Mouse (Mus musculus): ENCODE data around the gene Rassf3.

Rassf3 gene

GRCm38 (mm10) chr10:121429981-121430682, 46.0 kb downstream of the Rassf3 start:
- no peak for DNase-seq (ENCODE audit: low spot score)

GRCm38 (mm10) chr10:121429581-121429980, 46.6 kb downstream of the Rassf3 start:
- no peak for DNase-seq (ENCODE audit: low spot score)

GRCm38 (mm10) chr10:121429089-121429488, 47.1 kb downstream of the Rassf3 start:
- DNase-seq (ENCODE audit: low spot score), result no peak

- no peak for DNase-seq (ENCODE audit: low spot score)
Measured at GRCm38 (mm10) chr10:121428011-121428711, 48.0 kb downstream of the Rassf3 start.

- peak; percentile 69 for DNase-seq (ENCODE audit: low spot score)
Measured at GRCm38 (mm10) chr10:121427136-121427535, 49.0 kb downstream of the Rassf3 start.

GRCm38 (mm10) chr10:121426458-121427070, 49.6 kb downstream of the Rassf3 start:
- no peak for DNase-seq (ENCODE audit: low spot score)

- DNase-seq (ENCODE audit: low spot score), result no peak
Measured at GRCm38 (mm10) chr10:121425506-121426025, 50.6 kb downstream of the Rassf3 start.

- no peak for DNase-seq (ENCODE audit: low spot score)
Measured at GRCm38 (mm10) chr10:121425079-121425478, 51.1 kb downstream of the Rassf3 start.

- DNase-seq (ENCODE audit: low spot score), result no peak
Measured at GRCm38 (mm10) chr10:121424455-121424854, 51.7 kb downstream of the Rassf3 start.

GRCm38 (mm10) chr10:121423541-121424349, 52.4 kb downstream of the Rassf3 start:
- DNase-seq (ENCODE audit: low spot score), result no peak

GRCm38 (mm10) chr10:121422294-121422693, 53.9 kb downstream of the Rassf3 start:
- no peak for DNase-seq (ENCODE audit: low spot score)

GRCm38 (mm10) chr10:121421657-121422290, 54.4 kb downstream of the Rassf3 start:
- DNase-seq (ENCODE audit: low spot score), result no peak

GRCm38 (mm10) chr10:121421023-121421422, 55.1 kb downstream of the Rassf3 start:
- DNase-seq (ENCODE audit: low spot score), result no peak

- DNase-seq (ENCODE audit: low spot score), result no peak
Measured at GRCm38 (mm10) chr10:121419640-121420470, 56.3 kb downstream of the Rassf3 start.

GRCm38 (mm10) chr10:121418835-121419234, 57.3 kb downstream of the Rassf3 start:
- no peak for DNase-seq (ENCODE audit: low spot score)

- DNase-seq (ENCODE audit: low spot score), result no peak
Measured at GRCm38 (mm10) chr10:121414127-121414526, 62.0 kb downstream of the Rassf3 start.

- DNase-seq (ENCODE audit: low spot score), result no peak
Measured at GRCm38 (mm10) chr10:121412824-121413223, 63.3 kb downstream of the Rassf3 start.

- no peak for DNase-seq (ENCODE audit: low spot score)
Measured at GRCm38 (mm10) chr10:121411721-121412455, 64.3 kb downstream of the Rassf3 start.

GRCm38 (mm10) chr10:121409717-121410116, 66.4 kb downstream of the Rassf3 start:
- no peak for DNase-seq (ENCODE audit: low spot score)

- no peak for DNase-seq (ENCODE audit: low spot score)
Measured at GRCm38 (mm10) chr10:121403946-121404345, 72.2 kb downstream of the Rassf3 start.
